Mouse (Mus musculus) MEL (cell line): ENCODE measurements around the gene Fcer2a. TPM values are rescaled to one million over a fixed set of nuclear protein-coding genes. Genes with fewer than 3 reads are reported as not detected.

Source experiments
- DNase-seq: peaks from one replicate; pipeline ENCODE4 v3.0.0; 2011; ENCODE audit warnings: low read depth, low spot score
- H3K27ac ChIP-seq: 2 replicates; pipeline ENCODE4 v1.5.1; 2012; ENCODE audit warnings: low read depth, mild to moderate bottlenecking, control low read depth, low read length, moderate library complexity; ENCODE audit not compliant: control insufficient read depth
- H3K27me3 ChIP-seq, 2 experiments: fragments of 150-350 bp in 1 of 2; sonication (generic) in 1 of 2; 2 replicates each; pipeline ENCODE4 v1.6.1; 2012; ENCODE audit warnings: low read length in 2 of 2, mild to moderate bottlenecking in 2 of 2, improper control_type of control experiment in 1 of 2, moderate library complexity in 1 of 2; ENCODE audit not compliant: insufficient read depth in 2 of 2, control insufficient read depth in 1 of 2
- H3K36me3 ChIP-seq, 2 experiments: 2 replicates each; pipeline ENCODE4 v1.6.1; 2012 to 2014; ENCODE audit warnings: low read length in 2 of 2, improper control_type of control experiment in 1 of 2, inconsistent platforms in 1 of 2, mild to moderate bottlenecking in 1 of 2; ENCODE audit not compliant: insufficient read depth in 2 of 2, control insufficient read depth in 1 of 2
- H3K4me1 ChIP-seq, 2 experiments: fragments of 150-350 bp in 1 of 2; sonication (generic) in 1 of 2; 2 replicates each; pipeline ENCODE4 v1.6.1; 2012; ENCODE audit warnings: low read length in 2 of 2, improper control_type of control experiment in 1 of 2, mild to moderate bottlenecking in 1 of 2; ENCODE audit not compliant: insufficient read depth in 2 of 2, control insufficient read depth in 1 of 2
- H3K4me3 ChIP-seq, 2 experiments: fragments of 150-350 bp in 1 of 2; sonication (generic) in 1 of 2; 2 replicates each; pipeline ENCODE4 v1.5.1; 2012; ENCODE audit warnings: low read depth in 2 of 2, low read length in 2 of 2, mild to moderate bottlenecking in 2 of 2, moderate library complexity in 2 of 2, control low read depth in 1 of 2, improper control_type of control experiment in 1 of 2; ENCODE audit not compliant: control insufficient read depth in 1 of 2, insufficient read depth in 1 of 2
- H3K79me2 ChIP-seq: 2 replicates; pipeline ENCODE4 v1.6.1; 2012; ENCODE audit warnings: mild to moderate bottlenecking, low read length, moderate library complexity; ENCODE audit not compliant: control insufficient read depth, poor library complexity, insufficient read depth
- H3K9ac ChIP-seq: 2 replicates; pipeline ENCODE4 v1.6.1; 2012; ENCODE audit warnings: low read depth, mild to moderate bottlenecking, control low read depth, low read length, moderate library complexity; ENCODE audit not compliant: control insufficient read depth, poor library complexity, severe bottlenecking
- H3K9me3 ChIP-seq: fragments of 150-350 bp; sonication (generic); replicated peaks from 2 replicates; pipeline ENCODE4 v1.6.1; 2012; ENCODE audit warnings: mild to moderate bottlenecking, low read length, improper control_type of control experiment, moderate library complexity; ENCODE audit not compliant: insufficient read depth
- CTCF ChIP-seq, 3 experiments: IDR thresholded peaks in 2 of 3; conservative IDR thresholded peaks in 1 of 3; 2 replicates each; pipeline ENCODE4 v1.5.1; 2011 to 2012; ENCODE audit warnings: low read length in 3 of 3, low read depth in 2 of 3, mild to moderate bottlenecking in 2 of 3, improper control_type of control experiment in 1 of 3, inconsistent platforms in 1 of 3, mixed read lengths in 1 of 3, moderate library complexity in 1 of 3; ENCODE audit not compliant: control insufficient read depth in 1 of 3, insufficient read depth in 1 of 3, poor library complexity in 1 of 3, severe bottlenecking in 1 of 3
- E2F4 ChIP-seq: IDR thresholded peaks from 2 replicates; pipeline ENCODE4 v1.6.1; 2011; ENCODE audit warnings: low read depth, low read length, improper control_type of control experiment, borderline replicate concordance
- ELF1 ChIP-seq: IDR thresholded peaks from 2 replicates; pipeline ENCODE4 v1.6.1; 2014; ENCODE audit warnings: low read depth, mild to moderate bottlenecking, inconsistent platforms, low read length, improper control_type of control experiment, moderate library complexity
- EP300 ChIP-seq, 2 experiments: IDR thresholded peaks; 2 replicates each; pipeline ENCODE4 v1.6.1; 2011; ENCODE audit warnings: improper control_type of control experiment in 2 of 2, low read length in 2 of 2, low read depth in 1 of 2, mild to moderate bottlenecking in 1 of 2
- HCFC1 ChIP-seq: IDR thresholded peaks from 2 replicates; pipeline ENCODE4 v1.6.1; 2012; ENCODE audit warnings: low read depth, mild to moderate bottlenecking, inconsistent platforms, low read length, improper control_type of control experiment, moderate library complexity
- JUND ChIP-seq: IDR thresholded peaks from 2 replicates; pipeline ENCODE4 v1.6.1; 2011; ENCODE audit warnings: low read depth, mild to moderate bottlenecking, improper control_type of control experiment, low read length
- KAT2A ChIP-seq: conservative IDR thresholded peaks from 2 replicates; pipeline ENCODE4 v1.6.1; 2012; ENCODE audit warnings: low read depth, low read length, improper control_type of control experiment, inconsistent platforms
- MAFK ChIP-seq: IDR thresholded peaks from 2 replicates; pipeline ENCODE4 v1.6.1; 2011; ENCODE audit warnings: low read depth, mild to moderate bottlenecking, low read length, improper control_type of control experiment, borderline replicate concordance
- MAZ ChIP-seq: IDR thresholded peaks from 2 replicates; pipeline ENCODE4 v1.6.1; 2012; ENCODE audit warnings: low read depth, mild to moderate bottlenecking, inconsistent platforms, low read length, improper control_type of control experiment
- MXI1 ChIP-seq: IDR thresholded peaks from 2 replicates; pipeline ENCODE4 v1.6.1; 2011; ENCODE audit warnings: mild to moderate bottlenecking, low read depth, low read length, improper control_type of control experiment
- NRF1 ChIP-seq: IDR thresholded peaks from 2 replicates; pipeline ENCODE4 v1.6.1; 2014; ENCODE audit warnings: low read depth, mild to moderate bottlenecking, inconsistent platforms, low read length, improper control_type of control experiment, moderate library complexity; ENCODE audit not compliant: poor library complexity, insufficient read depth, severe bottlenecking
- RAD21 ChIP-seq: IDR thresholded peaks from 2 replicates; pipeline ENCODE4 v1.6.1; 2011; ENCODE audit warnings: mild to moderate bottlenecking, low read depth, low read length, improper control_type of control experiment
- SIN3A ChIP-seq: IDR thresholded peaks from 2 replicates; pipeline ENCODE4 v1.6.1; 2012; ENCODE audit warnings: low read length, improper control_type of control experiment, inconsistent platforms
- SMC3 ChIP-seq: IDR thresholded peaks from 2 replicates; pipeline ENCODE4 v1.6.1; 2011; ENCODE audit warnings: low read depth, low read length, improper control_type of control experiment
- TBP ChIP-seq: IDR thresholded peaks from 2 replicates; pipeline ENCODE4 v1.8.0; 2011; ENCODE audit warnings: low read depth, low read length, improper control_type of control experiment
- TCF12 ChIP-seq: IDR thresholded peaks from 2 replicates; pipeline ENCODE4 v1.6.1; 2014; ENCODE audit warnings: low read depth, mild to moderate bottlenecking, inconsistent platforms, low read length, improper control_type of control experiment, moderate library complexity
- USF2 ChIP-seq, 2 experiments: IDR thresholded peaks; 2 replicates each; pipeline ENCODE4 v1.6.1; 2011 to 2012; ENCODE audit warnings: improper control_type of control experiment in 2 of 2, low read length in 2 of 2, borderline replicate concordance in 1 of 2, inconsistent platforms in 1 of 2, low read depth in 1 of 2, mild to moderate bottlenecking in 1 of 2; ENCODE audit not compliant: insufficient read depth in 1 of 2
- ZC3H11A ChIP-seq: IDR thresholded peaks from 2 replicates; pipeline ENCODE4 v1.6.1; 2012; ENCODE audit warnings: low read depth, mild to moderate bottlenecking, inconsistent platforms, low read length, improper control_type of control experiment
- ZMIZ1 ChIP-seq: IDR thresholded peaks from 2 replicates; pipeline ENCODE4 v1.6.1; 2012; ENCODE audit warnings: low read depth, mild to moderate bottlenecking, inconsistent platforms, low read length, improper control_type of control experiment, moderate library complexity
- ZNF384 ChIP-seq: IDR thresholded peaks from 2 replicates; pipeline ENCODE4 v1.6.1; 2012; ENCODE audit warnings: low read depth, mild to moderate bottlenecking, inconsistent platforms, low read length, improper control_type of control experiment
- polyA plus RNA-seq, 2 experiments: library from polyadenylated mRNA; stranded (reverse) in 1 of 2; unstranded in 1 of 2; fragments of >175 nt in 1 of 2; fragments of >200 nt in 1 of 2; gene quantifications; 2 replicates each; pipeline versions ENCODE4 v1.2.1 to v1.2.4; 2012; ENCODE audit warnings: low replicate concordance in 2 of 2, low read depth in 1 of 2; ENCODE audit not compliant: insufficient read length in 2 of 2, insufficient read depth in 1 of 2, missing spikeins in 1 of 2
- total RNA-seq: library from RNA; depleted of rRNA; stranded (reverse); fragments of 300-350 nt; gene quantifications from 2 replicates; pipeline ENCODE4 v1.2.3, GENCODE M21; 2012

Gene Fcer2a
- total and polyA plus RNA-seq, 3 experiments = 0.07 TPM; not detected in 2

DNA sequence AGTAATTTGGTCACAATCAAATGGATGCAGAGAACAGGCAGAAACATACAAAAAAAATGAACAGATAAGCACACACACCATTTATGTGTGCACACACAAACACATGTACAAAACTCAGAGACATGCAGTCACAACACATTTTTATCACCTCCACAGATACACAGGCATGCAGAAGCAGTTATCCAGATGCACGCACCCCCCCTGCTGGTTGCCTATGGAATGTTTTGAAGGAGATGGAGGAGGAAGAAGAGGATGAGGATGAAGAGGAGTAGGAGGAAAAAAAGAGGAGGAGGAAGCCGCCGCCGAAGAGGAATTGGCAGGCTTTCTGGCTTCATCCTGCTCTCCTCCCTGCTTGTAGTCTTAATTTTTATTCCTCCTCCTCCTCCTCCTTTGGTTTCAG is 11.7 kb upstream of the Fcer2a start:
- DNase-seq = peak; percentile 49
- Histone ChIP-seq H3K36me3 (peaks cover 0 to 2% of the 10 kb centered on the region in 2 experiments; a peak in 2 of 4 replicates), H3K9me3 (no peaks in the 10 kb centered on the region), H3K27me3 (no peaks in the 10 kb centered on the region; a peak in 2 of 4 replicates), H3K4me1 (peaks cover 0 to 12% of the 10 kb centered on the region in 2 experiments; a peak in 3 of 4 replicates), H3K9ac (no peak overlapping the region), H3K4me3 (no peak overlapping the region), H3K79me2 (no peaks in the 10 kb centered on the region), H3K27ac (no peak overlapping the region)
- TF ChIP-seq JUND (no peak), MAZ (no peak), ZMIZ1 (no peak), ELF1 (no peak), CTCF (IDR thresholded peaks at IDR 0.05 in 2 of 3, conservative IDR thresholded peaks at IDR 0.05 in 1 of 3; ENCODE audit: control insufficient read depth in 1 of 3, insufficient read depth in 1 of 3, low read depth in 2 of 3, low read length in 3 of 3, poor library complexity in 1 of 3, severe bottlenecking in 1 of 3) (peak; percentile 50 to 65 (median 60); a peak in 5 of 6 replicates), MXI1 (no peak), ZC3H11A (0 out of 2 replicates have a peak, but pooled peaks have one; percentile 25), SMC3 (peak; percentile 59), RAD21 (peak; percentile 55)

DNA sequence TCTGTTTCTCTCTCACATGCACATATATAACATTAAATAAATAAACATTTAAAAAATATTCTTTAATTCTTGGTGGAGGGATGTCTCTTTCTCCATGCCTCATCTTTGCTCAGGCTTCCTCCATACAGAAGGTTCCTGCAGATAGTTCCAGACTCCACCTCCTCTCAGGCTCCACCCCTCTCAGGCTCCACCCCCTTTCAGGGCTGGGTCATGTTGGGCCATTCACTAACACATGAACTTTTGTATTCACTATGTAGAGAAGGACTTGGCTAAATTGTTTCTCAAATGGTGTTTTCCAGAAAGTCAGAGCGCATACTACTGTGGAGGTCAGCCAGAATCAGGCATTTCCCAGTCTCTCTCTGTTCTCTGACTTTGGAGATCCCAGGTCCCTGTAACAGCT is 7.5 kb upstream of the Fcer2a start:
- TF ChIP-seq ZC3H11A (no peak), MAFK (no peak), EP300 (IDR thresholded peaks at IDR 0.05; ENCODE audit: low read depth in 1 of 2, low read length in 2 of 2) (no peak), MXI1 (no peak), TCF12 (no peak), KAT2A (no peak), NRF1 (no peak), E2F4 (no peak), JUND (no peak), ZNF384 (no peak), USF2 (IDR thresholded peaks at IDR 0.05; ENCODE audit: borderline replicate concordance in 1 of 2, insufficient read depth in 1 of 2, low read depth in 1 of 2, low read length in 2 of 2) (no peak), SIN3A (no peak), HCFC1 (no peak), SMC3 (no peak), TBP (no peak)
- TF ChIP-seq, all 39 proteins: peak for 0
- H3K4me3 ChIP-seq = no peak overlapping the region
- H3K27me3 ChIP-seq = 0 out of 4 replicates have a peak, but pooled peaks cover 0 to 1% of the 10 kb centered on the region in 2 experiments
- H3K9me3 ChIP-seq = no peaks in the 10 kb centered on the region
- no peak overlapping the region for H3K9ac ChIP-seq
- H3K4me1 ChIP-seq = peaks cover 0 to 7% of the 10 kb centered on the region in 2 experiments; a peak in 3 of 4 replicates
- no peak overlapping the region for H3K27ac ChIP-seq
- DNase-seq = peak; percentile 52
- H3K36me3 ChIP-seq = peaks cover 0 to 2% of the 10 kb centered on the region in 2 experiments; a peak in 2 of 4 replicates
- no peaks in the 10 kb centered on the region for H3K79me2 ChIP-seq
